Mouse (Mus musculus): ENCODE results near the gene Ntn3. TPM values are rescaled to one million over a fixed set of nuclear protein-coding genes. Genes with fewer than 3 reads are reported as not detected.

Ntn3 gene
- polyA plus RNA-seq, 1 experiment from 2014 or later, result 2.8 TPM

DNA sequence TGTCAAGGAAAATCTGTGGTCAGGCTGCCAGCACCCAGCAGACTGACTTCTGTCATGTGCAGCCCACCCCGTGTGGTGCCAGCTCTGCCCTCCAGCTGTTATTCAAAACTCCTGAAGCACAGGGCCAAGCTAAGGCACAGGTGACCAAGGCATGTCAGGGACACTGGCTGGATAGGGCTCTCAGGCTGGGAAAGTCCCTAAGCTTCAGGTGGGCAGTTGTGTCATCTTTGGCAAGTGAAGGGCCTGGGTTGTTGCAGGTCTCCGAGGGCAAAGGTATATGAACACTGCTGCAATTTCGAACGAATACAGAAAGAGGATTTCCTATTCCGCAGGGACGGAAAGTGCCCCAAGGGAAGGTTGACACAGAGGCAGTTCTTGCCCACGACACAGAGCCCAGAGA is 4.5 kb downstream of the Ntn3 start:
- Histone ChIP-seq H3K9me3 (ENCODE audit: control insufficient read depth, low read length) (no peaks in the 10 kb centered on the region), H3K9ac (ENCODE audit: low read length) (peak overlapping the region; percentile 68), H3K36me3 (ENCODE audit: control insufficient read depth, insufficient read depth, low read length) (no peaks in the 10 kb centered on the region), H3K4me3 (ENCODE audit: low read depth, low read length) (peak overlapping the region; percentile 60), H3K4me2 (replicated peaks; ENCODE audit: low read depth) (peak overlapping the region; percentile 95), H3K27ac (replicated peaks) (peak overlapping the region; percentile 36), H3K4me1 (replicated peaks; ENCODE audit: control insufficient read depth, insufficient read depth) (peaks cover 17% of the 10 kb centered on the region), H3K27me3 (ENCODE audit: control insufficient read depth, insufficient read depth, low read length) (no peaks in the 10 kb centered on the region; the same call in 1 of the 2 replicates)
- ATAC-seq (ENCODE audit: low FRiP score, low TSS enrichment) (no peak), DNase-seq (ENCODE audit: low spot score) (no peak)
- no peak for TF ChIP-seq CTCF (IDR thresholded peaks at IDR 0.05; ENCODE audit: low read depth)
- TF ChIP-seq EP300 (optimal IDR thresholded peaks at IDR 0.05), result no peak
- WGBS, result 10% methylated on average over 7 of the region's 7 CpGs

DNA sequence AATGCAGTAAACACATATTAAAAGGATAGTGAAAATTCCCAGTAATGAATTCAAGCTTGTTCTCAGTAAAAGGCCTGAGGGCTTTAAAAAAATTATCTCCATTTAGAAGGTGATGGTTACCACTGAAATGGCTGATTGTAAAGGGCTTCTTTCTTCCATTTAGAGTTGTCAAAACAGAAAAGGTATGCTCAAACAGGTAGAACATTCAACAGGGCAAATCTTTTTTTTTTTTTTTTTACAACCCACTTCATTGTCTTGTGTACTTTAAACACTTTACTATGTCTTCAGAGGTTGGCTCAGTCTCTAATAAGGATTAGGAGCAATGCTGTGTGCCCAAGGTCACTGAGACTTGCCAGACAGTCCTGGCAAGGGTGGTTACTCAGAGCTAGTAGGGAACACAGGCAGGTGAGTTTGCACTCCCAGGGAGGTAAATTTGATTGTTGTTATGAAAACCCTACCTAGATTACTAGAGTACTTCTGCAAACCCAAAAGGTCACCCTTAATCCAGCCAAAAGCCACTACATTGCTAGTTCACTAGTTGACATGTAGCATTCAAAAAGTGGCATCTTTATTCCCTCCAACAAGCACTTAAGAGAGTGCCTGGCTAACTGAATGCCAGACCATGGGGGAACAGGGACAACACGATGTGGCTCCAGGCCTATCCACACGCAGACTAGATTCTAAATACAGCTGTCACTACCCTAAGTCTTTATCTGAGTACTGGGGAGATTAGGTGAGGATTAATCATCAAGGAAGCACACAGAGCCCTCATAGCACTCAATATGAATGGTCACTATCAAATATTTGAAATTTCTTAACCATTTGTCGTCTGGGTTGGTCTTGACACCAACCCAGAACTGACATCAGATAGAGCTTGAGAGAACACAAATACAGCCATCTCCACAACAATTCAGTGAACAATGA is 5.5 kb downstream of the Ntn3 start:
- Histone ChIP-seq H3K4me1 (replicated peaks; ENCODE audit: control insufficient read depth, insufficient read depth) (peaks cover 10% of the 10 kb centered on the region), H3K9me3 (ENCODE audit: control insufficient read depth, low read length) (no peaks in the 10 kb centered on the region), H3K27me3 (ENCODE audit: control insufficient read depth, insufficient read depth, low read length) (no peaks in the 10 kb centered on the region; the same call in 1 of the 2 replicates), H3K36me3 (ENCODE audit: control insufficient read depth, insufficient read depth, low read length) (no peaks in the 10 kb centered on the region), H3K4me3 (ENCODE audit: low read depth, low read length) (no peak overlapping the region), H3K27ac (replicated peaks) (no peak overlapping the region), H3K9ac (ENCODE audit: low read length) (no peak overlapping the region), H3K4me2 (replicated peaks; ENCODE audit: low read depth) (peak overlapping the region; percentile 95; the same call in 1 of the 2 replicates)
- 48% methylated on average over 3 of the region's 3 CpGs for WGBS
- TF ChIP-seq EP300 (optimal IDR thresholded peaks at IDR 0.05) (no peak), CTCF (IDR thresholded peaks at IDR 0.05; ENCODE audit: low read depth) (no peak)
- no peak for ATAC-seq (ENCODE audit: low FRiP score, low TSS enrichment)
- DNase-seq (ENCODE audit: low spot score), result no peak

DNA sequence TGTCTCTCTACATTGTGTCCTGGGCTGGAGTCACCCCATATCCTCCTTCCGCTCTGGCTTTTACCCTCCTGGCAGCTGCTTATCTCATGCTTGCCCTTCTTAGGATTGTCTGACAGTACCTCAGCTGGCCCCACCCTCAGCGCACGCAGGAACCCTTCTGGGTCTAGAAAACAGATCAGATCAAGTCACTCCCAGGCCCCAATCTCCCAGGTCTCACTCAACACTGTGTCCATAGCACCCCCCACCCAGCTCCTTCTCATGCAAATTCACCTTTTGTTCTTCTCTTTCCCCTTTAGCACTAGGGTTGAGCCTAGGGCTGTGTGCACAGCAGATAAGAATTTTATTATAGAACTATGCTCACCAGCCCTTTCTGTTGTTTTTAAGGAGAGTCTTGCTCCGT is 6.3 kb downstream of the Ntn3 start:
- peak overlapping the region; percentile 13; the same call in 1 of the 2 replicates for H3K9ac ChIP-seq (ENCODE audit: low read length)
- H3K4me3 ChIP-seq (ENCODE audit: low read depth, low read length), result no peak overlapping the region
- H3K27me3 ChIP-seq (ENCODE audit: control insufficient read depth, insufficient read depth, low read length), result no peaks in the 10 kb centered on the region; the same call in 1 of the 2 replicates
- no peaks in the 10 kb centered on the region for H3K9me3 ChIP-seq (ENCODE audit: control insufficient read depth, low read length)
- H3K27ac ChIP-seq (replicated peaks), result no peak overlapping the region
- H3K36me3 ChIP-seq (ENCODE audit: control insufficient read depth, insufficient read depth, low read length), result no peaks in the 10 kb centered on the region
- TF ChIP-seq CTCF (IDR thresholded peaks at IDR 0.05; ENCODE audit: low read depth) (no peak), EP300 (optimal IDR thresholded peaks at IDR 0.05) (no peak)
- H3K4me1 ChIP-seq (replicated peaks; ENCODE audit: control insufficient read depth, insufficient read depth), result peaks cover 7% of the 10 kb centered on the region
- WGBS, result 52% methylated on average over 4 of the region's 4 CpGs
- no peak for DNase-seq (ENCODE audit: low spot score)
- ATAC-seq (ENCODE audit: low FRiP score, low TSS enrichment), result no peak
- H3K4me2 ChIP-seq (replicated peaks; ENCODE audit: low read depth), result no peak overlapping the region

DNA sequence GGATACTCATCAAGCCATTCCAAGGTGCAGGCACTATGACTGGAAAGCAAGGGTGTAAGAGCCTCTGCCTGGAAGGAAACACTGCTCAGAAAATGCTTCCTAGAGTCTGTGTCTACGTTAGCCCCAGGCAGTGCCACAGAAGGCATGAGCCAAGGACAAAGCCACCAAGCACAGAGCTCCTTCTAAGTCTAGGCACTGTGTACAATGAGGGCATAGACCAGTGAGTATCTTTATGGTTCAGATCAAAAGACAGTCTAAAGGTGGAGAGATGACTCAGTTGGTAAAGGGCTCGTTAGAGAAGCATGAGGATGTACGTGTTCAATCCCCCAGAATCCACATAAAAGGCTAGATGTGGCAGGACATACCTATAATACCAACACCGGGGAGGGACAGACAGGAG is 8.2 kb downstream of the Ntn3 start:
- Histone ChIP-seq H3K36me3 (ENCODE audit: control insufficient read depth, insufficient read depth, low read length) (no peaks in the 10 kb centered on the region), H3K27ac (replicated peaks) (no peak overlapping the region), H3K4me2 (replicated peaks; ENCODE audit: low read depth) (no peak overlapping the region), H3K9ac (ENCODE audit: low read length) (no peak overlapping the region), H3K9me3 (ENCODE audit: control insufficient read depth, low read length) (no peaks in the 10 kb centered on the region), H3K27me3 (ENCODE audit: control insufficient read depth, insufficient read depth, low read length) (no peaks in the 10 kb centered on the region), H3K4me1 (replicated peaks; ENCODE audit: control insufficient read depth, insufficient read depth) (peaks cover 7% of the 10 kb centered on the region; the same call in 1 of the 2 replicates), H3K4me3 (ENCODE audit: low read depth, low read length) (no peak overlapping the region)
- no peak for DNase-seq (ENCODE audit: low spot score)
- 75% methylated on average over 4 of the region's 4 CpGs for WGBS
- no peak for ATAC-seq (ENCODE audit: low FRiP score, low TSS enrichment)
- no peak for TF ChIP-seq EP300 (optimal IDR thresholded peaks at IDR 0.05)
- TF ChIP-seq CTCF (IDR thresholded peaks at IDR 0.05; ENCODE audit: low read depth), result no peak

DNA sequence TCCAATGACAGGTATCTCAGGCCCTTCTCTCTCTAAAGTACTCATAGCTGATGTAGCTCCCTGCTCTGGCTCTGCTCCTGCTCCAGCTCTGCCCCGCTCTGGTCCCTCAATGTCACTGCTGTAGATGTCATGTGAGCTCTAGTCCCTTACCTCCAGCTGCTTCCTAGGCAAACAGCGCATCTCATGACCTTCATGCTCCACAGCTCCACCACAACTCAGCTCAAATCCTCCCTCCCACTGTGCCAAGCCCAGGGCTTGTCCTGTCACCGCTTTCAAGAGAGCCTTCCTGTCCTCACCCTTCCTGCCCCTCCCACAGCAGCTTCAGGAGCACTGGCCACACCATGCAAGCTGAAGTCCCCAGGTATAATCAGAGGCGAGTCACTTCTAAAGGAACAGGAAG is 9.6 kb downstream of the Ntn3 start:
- Histone ChIP-seq H3K9ac (ENCODE audit: low read length) (no peak overlapping the region), H3K4me1 (replicated peaks; ENCODE audit: control insufficient read depth, insufficient read depth) (no peaks in the 10 kb centered on the region), H3K27ac (replicated peaks) (no peak overlapping the region), H3K36me3 (ENCODE audit: control insufficient read depth, insufficient read depth, low read length) (no peaks in the 10 kb centered on the region), H3K4me3 (ENCODE audit: low read depth, low read length) (no peak overlapping the region), H3K9me3 (ENCODE audit: control insufficient read depth, low read length) (no peaks in the 10 kb centered on the region), H3K27me3 (ENCODE audit: control insufficient read depth, insufficient read depth, low read length) (no peaks in the 10 kb centered on the region), H3K4me2 (replicated peaks; ENCODE audit: low read depth) (no peak overlapping the region)
- TF ChIP-seq CTCF (IDR thresholded peaks at IDR 0.05; ENCODE audit: low read depth) (no peak), EP300 (optimal IDR thresholded peaks at IDR 0.05) (no peak)
- ATAC-seq (ENCODE audit: low FRiP score, low TSS enrichment), result no peak
- WGBS, result 74% methylated on average over 4 of the region's 4 CpGs
- no peak for DNase-seq (ENCODE audit: low spot score)

DNA sequence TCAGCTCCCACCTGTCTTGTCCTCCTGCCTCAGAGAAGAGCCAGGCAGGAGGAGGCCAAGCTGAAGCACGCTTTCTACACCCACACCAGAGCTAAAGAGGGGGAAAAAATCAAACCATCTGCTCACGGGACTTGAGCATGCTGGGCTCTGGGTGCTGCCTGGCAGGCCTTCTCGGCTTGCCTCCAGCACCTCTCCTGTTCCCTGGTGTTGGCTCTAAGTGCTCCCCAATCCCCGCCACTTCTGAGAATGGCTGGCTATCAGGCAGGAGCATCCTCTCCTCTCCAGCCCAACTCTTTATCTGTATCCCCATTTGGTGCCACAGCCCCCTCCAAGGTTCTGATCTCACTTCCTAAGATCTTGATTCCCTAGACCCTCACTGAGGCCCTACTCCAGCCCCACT is 10.1 kb downstream of the Ntn3 start:
- Histone ChIP-seq H3K36me3 (ENCODE audit: control insufficient read depth, insufficient read depth, low read length) (no peaks in the 10 kb centered on the region), H3K4me1 (replicated peaks; ENCODE audit: control insufficient read depth, insufficient read depth) (no peaks in the 10 kb centered on the region), H3K4me3 (ENCODE audit: low read depth, low read length) (no peak overlapping the region), H3K27ac (replicated peaks) (no peak overlapping the region), H3K9ac (ENCODE audit: low read length) (no peak overlapping the region), H3K9me3 (ENCODE audit: control insufficient read depth, low read length) (no peaks in the 10 kb centered on the region), H3K27me3 (ENCODE audit: control insufficient read depth, insufficient read depth, low read length) (no peaks in the 10 kb centered on the region), H3K4me2 (replicated peaks; ENCODE audit: low read depth) (no peak overlapping the region)
- TF ChIP-seq EP300 (optimal IDR thresholded peaks at IDR 0.05) (no peak), CTCF (IDR thresholded peaks at IDR 0.05; ENCODE audit: low read depth) (no peak)
- DNase-seq (ENCODE audit: low spot score) (no peak), ATAC-seq (ENCODE audit: low FRiP score, low TSS enrichment) (no peak)
- 92% methylated on average over 4 of the region's 4 CpGs for WGBS
